Mouse (Mus musculus): ENCODE results near the gene Spock1. TPM values are rescaled to one million over a fixed set of nuclear protein-coding genes. Genes with fewer than 3 reads are reported as not detected.

Spock1 gene
- total RNA-seq, 4 experiments from 2014 or later: 11.1 to 19.0 (median 13.4) TPM

DNA sequence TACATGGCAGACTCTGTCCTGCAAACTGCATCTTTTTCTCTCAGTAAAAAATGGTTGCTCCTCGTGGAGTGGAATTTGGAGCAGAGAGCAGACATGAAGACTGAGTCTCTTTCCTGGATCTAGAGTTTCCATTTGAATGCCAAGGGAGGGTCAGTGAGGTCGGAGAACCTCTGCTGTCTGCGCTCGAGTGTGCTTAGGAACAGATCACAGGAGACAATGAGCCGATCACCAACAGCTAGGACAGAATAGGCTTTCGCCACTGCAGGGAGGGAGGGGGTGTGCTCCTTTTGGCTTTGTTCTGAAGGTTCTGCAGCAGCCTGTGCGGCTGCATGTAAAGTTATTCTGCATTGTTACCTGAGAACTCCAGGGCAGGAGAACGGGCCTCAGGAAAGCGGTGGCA lies 49.6 kb downstream of the Spock1 start:
- DNase-seq: no peak

DNA sequence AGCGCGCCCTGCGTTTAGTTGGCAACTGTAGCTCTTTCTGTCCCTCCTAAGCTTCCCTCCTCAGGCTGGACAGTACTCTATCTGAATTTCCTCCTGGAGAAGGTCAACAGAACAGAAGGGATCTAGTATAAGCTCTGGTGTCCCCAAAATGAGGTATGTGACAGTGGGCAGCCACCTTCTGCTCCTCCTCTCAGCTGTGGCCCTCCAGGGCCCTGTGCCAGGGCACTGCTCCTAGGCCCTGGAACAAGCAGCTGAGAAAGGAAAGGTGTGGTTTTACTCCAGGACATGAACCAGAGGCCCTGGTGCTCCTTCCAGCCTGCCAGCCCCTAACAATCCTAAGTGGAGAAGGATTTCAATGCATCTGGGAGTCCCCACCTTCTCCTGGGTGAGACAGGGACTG lies 51.1 kb downstream of the Spock1 start:
- no peak for DNase-seq

DNA sequence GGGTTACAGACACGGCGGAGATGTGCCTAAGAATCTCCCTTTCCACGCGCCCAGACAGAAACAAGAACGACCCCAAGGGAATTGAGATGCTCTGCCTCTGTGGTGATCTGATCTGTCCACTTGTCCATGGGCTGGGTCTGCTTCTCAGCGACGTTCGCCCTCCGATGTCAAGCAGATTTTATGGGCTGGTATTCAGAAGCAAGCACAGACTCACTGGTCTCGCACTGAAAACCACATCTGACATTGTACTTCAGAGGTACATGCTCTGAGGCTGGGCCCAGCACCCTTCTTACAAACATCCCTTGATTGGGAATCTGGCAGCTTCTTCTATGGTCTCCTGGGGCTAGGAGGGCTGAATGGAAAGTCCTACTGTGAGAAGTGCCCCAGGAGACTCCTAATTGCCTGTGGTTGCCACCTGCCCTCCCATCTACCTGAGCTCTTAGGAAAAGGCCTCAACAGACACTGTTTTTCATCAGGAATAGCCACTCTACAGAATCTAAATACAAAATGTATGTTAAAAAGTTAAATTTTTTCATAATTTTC lies 51.8 kb downstream of the Spock1 start:
- no peak for DNase-seq

DNA sequence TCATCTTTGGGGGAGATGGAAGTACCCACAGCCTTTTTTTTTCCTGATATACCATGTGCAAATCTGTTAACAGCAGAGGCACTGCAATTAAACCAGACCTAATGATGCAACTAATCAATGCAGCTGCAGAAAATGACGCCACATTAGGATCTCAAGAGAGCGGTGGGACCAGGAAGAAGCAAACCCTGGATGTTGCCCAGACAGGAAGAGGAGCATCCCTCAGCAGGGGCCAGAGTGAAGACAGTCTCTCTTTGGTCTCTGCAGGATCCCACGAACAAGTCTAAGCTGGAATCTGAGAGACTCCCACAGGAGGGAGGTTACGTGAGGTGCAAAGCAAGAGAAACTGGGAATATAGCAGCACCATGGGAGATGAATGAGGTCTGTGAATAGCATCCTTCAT lies 52.4 kb downstream of the Spock1 start:
- DNase-seq: no peak

DNA sequence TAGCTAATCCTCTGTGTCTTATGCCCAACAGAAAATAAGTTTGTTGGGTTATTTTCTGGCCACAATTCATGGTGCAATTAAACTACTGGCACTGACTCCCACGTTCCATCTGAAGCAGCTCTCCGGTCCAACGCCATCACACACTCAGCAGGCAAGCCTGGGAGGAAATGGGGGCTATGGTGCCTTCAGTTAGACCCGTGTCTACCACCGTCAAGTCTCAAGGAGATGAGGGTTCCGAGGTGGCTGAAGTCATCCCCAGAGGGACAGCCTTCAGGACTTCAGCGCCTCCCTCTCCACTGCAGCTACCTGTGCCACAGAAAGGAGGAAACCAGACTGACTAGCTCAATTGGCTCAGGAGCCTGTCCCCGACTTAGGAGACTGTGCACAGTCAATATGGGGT lies 53.7 kb downstream of the Spock1 start:
- no peak for DNase-seq

DNA sequence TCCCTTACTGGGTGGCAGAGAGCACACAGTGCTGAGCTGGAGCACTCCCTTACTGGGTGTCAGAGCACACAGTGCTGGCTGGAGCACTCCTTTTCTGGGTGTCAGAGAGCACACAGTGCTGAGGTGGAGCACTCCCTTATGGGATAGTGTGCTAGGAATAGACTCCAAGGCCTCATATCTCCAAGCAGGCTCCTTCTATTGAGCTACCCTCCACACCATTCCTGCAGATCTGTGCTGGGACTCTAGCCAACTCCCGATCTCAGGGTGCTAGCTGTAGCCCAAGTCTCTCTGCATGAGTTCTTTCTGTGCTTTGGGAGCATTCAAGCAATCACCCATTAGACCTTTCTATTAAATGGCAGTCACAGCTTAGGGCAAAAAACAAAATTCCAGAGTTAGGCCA lies 54.5 kb downstream of the Spock1 start:
- no peak for DNase-seq

DNA sequence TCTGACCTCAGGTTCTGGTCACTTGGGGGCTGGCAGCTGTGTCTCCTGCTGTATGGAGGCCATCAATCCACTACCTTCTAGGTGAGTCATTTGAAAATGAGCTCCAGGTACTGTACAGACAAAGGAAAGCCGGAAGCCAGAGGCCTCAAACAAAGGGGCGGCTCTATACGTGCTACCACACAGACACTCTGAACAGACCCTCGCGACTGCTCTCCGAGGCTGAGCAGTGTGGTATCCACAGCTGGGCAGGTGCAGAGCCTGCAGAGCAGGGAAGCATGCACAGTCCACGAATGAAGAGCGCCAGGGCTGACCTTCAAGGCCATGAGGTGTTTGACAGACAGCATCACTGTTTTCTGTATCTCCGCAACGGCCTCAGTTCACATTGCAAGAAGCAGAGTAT lies 55.0 kb downstream of the Spock1 start:
- DNase-seq: no peak

DNA sequence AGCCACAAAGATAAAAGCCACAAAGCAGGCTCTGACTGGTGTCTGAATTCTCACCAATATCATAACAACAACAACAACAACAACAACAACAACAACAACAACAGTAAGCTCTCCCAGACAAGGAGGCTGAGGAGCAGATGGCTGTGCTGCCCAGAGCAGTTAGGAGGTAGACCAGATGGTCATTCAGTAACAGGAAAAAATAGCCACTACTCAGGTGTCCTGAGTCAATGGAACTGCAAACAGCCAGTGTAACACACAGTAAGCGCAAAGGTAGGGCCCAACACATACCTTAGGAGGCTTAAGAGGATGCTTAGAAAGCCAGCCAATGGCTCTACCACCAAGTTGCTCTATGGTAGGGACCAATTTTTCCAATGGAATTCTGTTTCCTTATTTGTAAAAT lies 59.2 kb downstream of the Spock1 start:
- no peak for DNase-seq

DNA sequence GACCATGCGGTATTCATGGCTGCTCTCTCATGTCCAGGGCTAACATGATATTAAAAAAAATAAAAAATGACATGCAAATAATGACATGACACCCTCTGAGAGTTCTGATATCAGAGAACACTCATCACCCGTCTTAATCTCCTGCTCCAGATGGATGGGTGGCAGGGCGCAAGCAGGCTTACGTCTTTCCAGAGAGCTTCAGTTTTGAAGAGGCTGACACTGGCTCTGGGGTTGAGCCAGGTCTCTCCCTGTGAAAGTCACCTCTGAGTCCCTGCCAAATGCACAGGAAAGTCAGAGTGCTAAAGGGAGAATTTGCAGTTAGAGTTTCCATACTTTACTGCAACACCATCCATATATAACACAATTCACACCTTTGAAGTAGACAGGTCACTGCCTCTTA lies 61.0 kb downstream of the Spock1 start:
- DNase-seq: no peak

DNA sequence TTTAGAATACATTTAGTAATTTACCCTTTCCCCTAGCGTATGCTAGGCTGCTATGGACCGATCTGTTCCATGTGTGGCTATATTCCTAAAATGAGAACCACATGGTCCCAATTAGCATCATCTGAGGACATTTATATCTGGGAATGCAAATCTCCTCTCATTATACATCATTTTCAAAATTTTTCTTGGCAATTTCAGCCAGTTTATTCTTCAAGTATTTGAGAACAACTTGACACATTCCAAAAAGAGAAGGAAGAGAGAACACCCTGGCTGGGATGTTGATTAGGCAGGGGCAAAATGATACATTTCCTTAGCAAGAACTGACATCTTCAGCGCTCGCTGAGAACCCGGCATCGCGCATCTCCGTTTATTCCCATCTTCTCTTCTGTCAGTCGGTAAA lies 61.7 kb downstream of the Spock1 start:
- no peak for DNase-seq

DNA sequence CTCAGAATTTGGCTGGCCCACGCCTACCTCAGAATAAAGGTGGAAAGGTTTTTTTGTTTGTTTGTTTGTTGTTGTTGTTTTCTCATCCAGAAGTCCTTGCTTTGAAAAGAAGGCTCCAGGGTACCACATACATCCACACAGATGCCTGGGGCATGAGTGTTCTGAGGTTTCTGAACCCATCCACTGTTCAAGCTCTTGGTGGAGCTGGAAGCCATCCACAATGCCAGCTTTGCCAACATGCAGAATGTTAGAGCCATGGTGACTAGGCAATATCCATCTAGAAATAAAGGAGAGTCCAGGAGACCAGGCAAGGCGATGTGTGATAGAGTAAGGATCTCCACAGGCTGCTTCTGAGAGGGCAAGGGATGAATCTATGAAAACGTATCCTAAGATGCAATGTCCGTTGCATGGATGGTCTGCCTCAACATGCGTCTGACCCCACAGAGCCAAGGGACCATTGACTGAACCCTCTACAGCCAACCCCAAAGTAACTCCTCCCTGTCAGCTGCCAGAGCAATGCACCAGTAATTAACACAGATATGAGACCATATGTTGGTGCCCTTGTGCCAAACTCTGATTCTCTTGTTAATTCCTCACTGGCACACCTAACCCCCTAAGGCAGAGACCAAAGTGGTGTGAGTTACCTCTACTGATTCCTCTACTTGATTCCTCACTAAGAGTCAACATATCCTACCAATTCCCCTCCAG lies 66.8 kb downstream of the Spock1 start:
- DNase-seq: no peak

DNA sequence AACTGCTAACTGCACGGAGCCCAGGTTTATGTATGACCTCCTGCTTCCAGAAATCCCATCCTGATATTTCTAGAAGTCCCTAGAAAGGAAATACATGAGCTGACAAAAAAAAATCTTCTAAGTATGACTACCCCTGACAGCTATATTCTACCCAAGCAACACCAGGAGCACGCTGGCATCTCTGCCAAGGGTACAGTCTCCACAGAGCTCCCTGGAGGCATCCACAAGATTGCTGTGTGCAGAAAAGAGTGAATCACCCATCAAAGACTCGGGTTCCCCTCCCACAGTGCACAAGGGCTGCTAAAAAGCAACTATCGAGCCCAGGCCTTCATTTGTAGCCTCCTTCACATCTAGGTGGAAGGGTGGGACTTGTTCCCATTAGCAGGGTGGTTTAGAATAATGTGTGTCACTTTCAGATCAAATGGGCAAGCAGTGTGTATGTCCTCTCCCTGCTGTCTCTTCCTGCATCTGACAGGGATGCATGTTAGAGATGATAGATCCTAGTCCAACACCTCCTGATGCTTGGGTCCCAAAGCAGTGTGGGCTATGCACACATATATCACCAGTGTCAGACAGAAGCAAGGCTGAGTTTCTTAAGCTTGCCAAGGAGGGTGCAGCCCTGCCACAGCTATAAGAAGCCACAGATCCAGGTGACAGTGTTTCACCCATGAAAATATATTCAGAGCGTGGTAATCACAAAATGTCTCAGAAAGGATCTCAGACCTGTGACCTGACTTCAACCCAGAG lies 70.3 kb downstream of the Spock1 start:
- no peak for DNase-seq

DNA sequence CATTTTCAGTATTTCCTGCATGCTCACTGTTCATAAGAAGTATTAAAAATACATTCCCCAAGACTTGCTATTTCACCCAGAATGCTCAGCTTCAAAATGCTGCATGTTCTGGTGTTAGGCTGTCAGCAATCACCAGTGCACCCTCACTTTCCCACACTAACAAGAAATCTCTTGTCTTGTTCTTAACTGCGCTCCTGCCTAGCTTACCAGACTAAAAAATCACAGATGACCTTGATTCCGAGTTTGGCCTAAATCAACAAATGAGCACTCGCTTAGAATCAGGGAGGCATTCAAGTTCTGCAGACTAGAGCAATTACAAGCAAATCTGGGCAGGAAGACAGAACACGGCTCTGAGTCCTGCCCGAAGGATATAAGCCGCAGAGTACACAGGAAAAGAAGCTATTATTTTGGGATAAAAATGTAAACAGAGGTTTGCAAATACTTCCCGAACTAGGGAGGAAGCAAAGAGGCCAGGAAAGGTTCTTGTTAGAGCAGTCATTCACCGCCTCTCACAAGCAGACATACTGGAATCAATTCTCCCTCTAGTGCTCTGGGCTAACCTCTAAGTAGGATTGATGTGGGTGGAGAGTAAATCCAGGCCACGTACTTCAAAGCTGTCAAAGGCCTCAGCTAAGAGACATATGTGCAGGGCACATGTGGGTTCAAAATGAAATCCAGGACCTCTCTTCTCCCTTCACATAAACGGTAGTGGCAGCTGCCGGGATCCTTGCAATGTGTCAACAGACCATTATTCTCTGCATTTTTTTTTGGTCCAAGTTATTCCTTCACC lies 76.6 kb downstream of the Spock1 start:
- no peak for DNase-seq

DNA sequence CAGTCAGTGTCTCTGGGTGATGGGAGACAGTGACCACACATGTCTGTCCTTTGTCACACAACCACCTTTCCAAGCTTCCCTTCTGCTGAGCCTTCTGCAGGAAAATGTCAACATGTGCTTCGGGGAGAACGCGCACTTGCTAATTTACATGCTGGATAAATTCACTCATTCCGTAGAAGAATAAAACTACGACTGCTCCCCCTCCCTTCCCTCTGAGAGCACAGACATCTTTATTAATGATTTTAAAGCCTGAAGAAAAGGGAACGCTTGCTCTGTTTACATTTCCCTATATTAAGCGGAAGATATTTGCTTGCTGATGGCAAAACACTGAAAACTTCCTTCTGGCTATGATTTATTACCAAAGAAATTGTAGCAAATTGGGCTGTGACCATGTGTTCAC lies 77.2 kb downstream of the Spock1 start:
- no peak for DNase-seq

DNA sequence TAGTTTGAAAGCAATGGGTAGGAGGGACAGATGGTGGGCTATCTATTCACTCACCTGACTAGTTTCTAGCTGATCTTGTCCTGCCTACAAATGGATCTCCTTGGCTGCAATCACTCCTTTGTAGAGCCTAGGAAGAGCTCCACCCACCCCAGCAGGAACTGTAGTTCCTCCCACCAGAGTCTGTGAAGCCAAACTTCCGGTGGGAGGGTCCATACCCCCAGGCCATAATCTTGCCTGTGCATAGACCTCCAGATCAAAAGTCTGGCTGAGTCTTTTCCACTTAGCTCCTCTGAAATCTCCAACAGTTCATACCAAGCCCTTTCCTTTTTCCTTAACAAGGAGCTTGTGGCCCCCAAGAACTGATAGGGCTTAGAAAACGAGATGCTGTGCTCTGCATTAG lies 78.0 kb downstream of the Spock1 start:
- DNase-seq: no peak

DNA sequence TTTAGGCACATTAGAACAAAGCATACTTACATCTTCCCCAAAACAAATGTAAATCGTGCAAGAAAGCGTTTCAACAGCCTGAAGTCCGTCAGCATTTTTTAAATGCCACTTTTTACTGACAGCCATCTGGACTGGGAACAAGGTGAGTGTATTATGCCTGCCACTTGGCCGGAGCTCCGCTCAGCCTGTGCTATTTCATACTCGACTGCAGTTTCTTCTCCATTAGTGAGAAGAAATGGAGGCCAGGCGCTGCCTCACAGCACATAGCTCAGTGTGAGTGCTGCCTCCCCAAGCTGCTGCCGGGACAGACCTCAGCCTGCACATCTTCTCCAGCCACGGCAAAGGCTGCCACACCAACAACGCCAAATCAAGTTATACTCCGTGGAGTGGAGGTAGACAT lies 91.9 kb downstream of the Spock1 start:
- DNase-seq: no peak

DNA sequence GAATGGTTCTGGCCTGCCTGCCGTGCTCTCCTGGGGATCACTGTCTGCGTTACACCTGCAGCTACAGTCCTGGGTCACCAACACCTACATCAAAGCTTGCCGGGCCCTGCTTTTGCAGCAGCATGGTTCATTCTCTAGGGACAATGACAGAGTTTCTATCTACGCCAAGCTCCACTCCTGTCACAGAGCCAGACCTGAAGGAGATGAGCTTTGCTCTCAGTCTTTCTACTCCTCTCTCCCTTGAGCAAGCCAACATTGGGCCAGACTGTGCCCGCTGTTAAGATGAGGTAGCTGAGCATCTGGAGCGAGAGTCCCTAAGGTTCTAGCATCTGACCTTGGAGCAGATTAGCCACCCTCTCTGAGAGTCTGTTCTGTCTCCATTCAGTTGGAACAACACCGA lies 95.5 kb downstream of the Spock1 start:
- DNase-seq: no peak

DNA sequence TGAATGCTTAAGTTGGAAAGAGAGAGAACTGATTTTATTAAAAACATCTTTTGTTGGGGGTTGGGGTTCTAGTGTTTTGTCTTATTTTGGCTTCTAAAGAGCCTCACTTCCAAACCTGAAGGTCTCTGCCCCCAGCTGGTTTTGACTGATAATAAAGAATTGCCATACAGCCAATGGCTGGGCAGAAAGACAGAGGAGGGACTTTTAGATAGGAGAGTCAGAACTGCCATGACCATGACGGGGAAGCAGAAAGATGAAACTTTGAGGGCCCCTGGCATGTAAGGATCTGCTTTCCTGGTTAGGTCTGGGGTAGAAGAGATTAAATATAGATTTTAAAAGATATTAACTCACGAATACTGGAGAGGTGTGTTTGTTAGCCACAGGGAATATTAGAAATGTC lies 96.9 kb downstream of the Spock1 start:
- no peak for DNase-seq

DNA sequence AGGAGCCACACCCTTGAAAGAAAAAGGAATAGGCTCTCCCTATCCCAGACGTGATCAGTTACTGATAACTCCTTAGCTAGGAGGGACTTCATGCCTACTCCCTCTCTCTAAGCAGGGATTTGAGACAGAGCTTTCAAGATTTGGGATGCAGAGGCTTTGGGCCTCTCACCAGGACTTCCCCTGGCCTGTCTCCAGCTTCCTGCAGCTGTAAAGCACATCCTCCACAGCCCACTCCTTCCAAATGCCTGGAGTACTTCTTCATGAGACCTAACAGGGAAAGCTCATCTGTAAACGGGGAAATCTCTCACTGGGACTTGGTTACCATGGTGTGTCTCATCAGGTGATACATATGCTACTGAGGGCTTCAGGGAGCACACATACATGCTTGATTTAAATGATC lies 97.3 kb downstream of the Spock1 start:
- no peak for DNase-seq

DNA sequence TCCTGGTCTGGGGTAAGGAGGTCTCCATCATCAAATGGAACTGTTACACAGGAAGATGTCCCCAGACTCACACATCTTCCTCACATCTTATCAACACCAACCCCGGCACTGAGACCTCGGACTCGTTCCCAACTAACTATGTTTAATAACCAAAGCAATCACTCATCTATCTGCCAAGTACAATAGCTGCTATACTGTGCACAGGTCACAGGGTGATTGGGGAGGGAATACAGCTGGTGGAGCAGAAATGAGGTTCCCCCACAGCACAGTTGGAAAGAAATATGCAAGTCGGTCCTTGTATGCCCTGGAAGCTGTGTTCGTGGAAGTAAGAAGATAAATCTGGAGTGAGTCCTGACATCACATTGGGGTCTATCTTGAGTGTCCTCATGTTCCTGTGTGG lies 98.0 kb downstream of the Spock1 start:
- no peak for DNase-seq

DNA sequence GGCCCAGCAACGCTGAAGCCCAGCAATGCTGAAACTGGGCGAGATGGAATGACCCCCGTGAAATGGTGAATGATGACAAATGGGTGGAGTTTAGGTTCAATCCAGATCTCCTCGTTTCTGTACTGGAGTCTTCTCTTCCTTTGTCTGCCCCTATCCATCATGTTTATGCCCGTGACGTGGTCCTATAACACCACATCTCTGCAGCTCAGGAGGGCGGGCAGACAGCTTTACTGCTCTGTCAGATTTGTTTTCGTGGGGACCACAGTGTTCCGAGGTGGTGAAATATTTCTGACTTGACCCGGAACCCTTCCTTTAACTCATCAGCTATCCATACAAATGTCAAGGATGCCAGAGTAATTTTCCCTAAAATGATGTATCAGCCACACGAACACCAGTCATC lies 98.5 kb downstream of the Spock1 start:
- no peak for DNase-seq

DNA sequence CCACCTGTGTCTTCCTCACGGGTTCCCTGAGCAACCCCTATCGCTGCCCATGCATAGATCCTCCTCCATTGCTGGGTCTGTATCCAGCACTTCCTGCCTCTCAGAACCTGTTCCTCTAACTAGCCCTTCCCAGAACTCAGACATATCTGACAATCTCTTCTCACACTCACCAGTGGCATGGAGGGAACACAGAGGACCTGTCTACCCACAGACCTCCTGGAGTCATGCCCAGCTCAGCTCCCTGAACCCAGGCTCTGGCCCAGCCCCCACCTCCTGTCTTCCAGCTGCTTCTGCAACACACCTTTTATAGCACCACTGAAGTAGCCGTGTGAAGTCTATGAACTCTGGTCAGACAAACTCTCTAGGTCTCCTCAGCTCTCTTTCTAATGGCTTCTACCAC lies 101.3 kb downstream of the Spock1 start:
- no peak for DNase-seq

DNA sequence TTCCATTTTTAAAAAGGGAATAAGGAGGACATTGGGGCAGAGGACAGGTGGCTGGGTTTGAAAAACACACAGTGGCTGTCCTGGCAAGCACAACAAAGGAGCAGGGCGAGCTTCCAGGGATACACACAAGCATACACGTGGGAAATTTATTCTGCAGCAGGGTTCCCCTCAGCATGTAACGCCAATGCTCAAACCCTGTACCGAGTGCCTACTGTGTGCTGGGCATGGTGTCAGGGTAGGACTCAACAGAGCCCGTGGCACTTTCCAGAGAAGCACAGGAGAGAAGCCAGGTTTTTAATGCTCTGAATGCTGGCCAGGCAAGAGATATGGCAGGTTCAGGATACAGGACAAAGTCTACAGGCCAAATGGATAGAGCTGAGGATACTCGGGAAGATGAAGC lies 101.8 kb downstream of the Spock1 start:
- DNase-seq: no peak
